Mouse (Mus musculus) olfactory bulb, adult 2 months (tissue): Measurements from ENCODE around the gene Tmem114. TPM values are rescaled to one million over a fixed set of nuclear protein-coding genes. Genes with fewer than 3 reads are reported as not detected.

Source experiments
- H3K27ac ChIP-seq: fragments of 200-500 bp; 2 replicates; pipeline ENCODE4 v1.5.1; 2012; ENCODE audit warnings: low read depth, low read length; ENCODE audit not compliant: insufficient read depth
- H3K4me1 ChIP-seq: fragments of 200-500 bp; 2 replicates; pipeline ENCODE4 v1.6.1; 2012; ENCODE audit warnings: low read length; ENCODE audit not compliant: control insufficient read depth, insufficient read depth
- H3K4me3 ChIP-seq: fragments of 200-500 bp; 2 replicates; pipeline ENCODE4 v1.5.1; 2012; ENCODE audit warnings: mild to moderate bottlenecking, low read depth, low read length, moderate library complexity; ENCODE audit not compliant: insufficient read depth
- CTCF ChIP-seq: fragments of 200-500 bp; IDR thresholded peaks from 2 replicates; pipeline ENCODE4 v1.5.1; 2012; ENCODE audit warnings: low read depth, mild to moderate bottlenecking, low read length, moderate library complexity; ENCODE audit not compliant: insufficient read depth
- POLR2A ChIP-seq: fragments of 200-500 bp; IDR thresholded peaks from 2 replicates; pipeline ENCODE4 v1.6.1; 2012; ENCODE audit warnings: mild to moderate bottlenecking, low read depth, low read length, moderate library complexity; ENCODE audit not compliant: insufficient read depth
- WGBS: fragments of 180-500 bp; shearing (Covaris S2); methylation state at CpG from one replicate; pipeline ENCODE4 v1.1.7; 2018; 5-methylcytosine and 5-hydroxymethylcytosine counted together
- polyA plus RNA-seq: library from polyadenylated mRNA; stranded (reverse); fragments of >200 nt; gene quantifications from 2 replicates; pipeline ENCODE4 v1.2.4, GENCODE M21; 2012; ENCODE audit warnings: low replicate concordance; ENCODE audit not compliant: missing spikeins, insufficient read depth, insufficient read length

Tmem114 gene
- polyA plus RNA-seq, 1 experiment = not detected

DNA sequence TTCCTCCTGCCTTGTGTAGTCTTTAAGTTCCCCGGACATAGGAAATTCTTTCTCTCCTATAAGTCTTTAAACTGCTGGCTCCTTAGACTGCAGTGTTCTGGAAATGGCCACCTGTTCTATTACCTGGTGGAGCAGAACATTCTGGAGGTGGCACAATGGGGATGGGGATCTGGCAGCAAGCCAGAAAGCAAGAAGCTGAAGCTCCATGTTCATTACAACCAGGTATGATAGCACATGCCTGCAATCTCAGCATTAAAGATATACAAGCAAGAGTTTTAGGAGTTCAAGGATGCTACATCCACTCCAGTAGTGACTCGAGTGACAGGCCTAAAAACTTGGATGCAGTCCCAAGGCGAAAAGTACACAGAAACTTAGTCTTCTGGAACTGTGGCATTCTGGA is 7.7 kb upstream of the Tmem114 start:
- no peak for TF ChIP-seq POLR2A
- no peak for TF ChIP-seq CTCF
- 86% methylated on average over 3 of the region's 3 CpGs for WGBS
- H3K4me3 ChIP-seq = no peak overlapping the region
- no peak overlapping the region for H3K27ac ChIP-seq
- peaks cover 2% of the 10 kb centered on the region; the same call in 1 of the 2 replicates for H3K4me1 ChIP-seq

DNA sequence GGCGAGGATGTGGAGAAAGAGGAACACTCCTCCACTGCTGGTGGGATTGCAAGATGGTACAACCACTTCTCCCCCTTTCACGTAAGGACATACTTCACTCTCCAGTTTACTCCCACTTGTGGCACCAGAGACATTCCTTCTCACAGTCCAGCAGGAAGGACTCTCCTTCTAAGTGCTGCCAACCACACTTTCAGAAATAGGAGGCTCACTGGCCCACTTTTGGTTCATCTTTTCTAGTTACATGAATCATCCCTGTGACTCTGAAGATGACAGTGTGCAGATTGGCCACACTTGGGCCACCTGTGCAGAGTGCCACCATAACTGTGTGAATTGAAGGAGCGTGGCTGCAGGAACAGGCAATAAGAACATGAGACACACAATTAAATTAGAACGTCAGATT is 4.6 kb upstream of the Tmem114 start:
- TF ChIP-seq POLR2A (no peak), CTCF (no peak)
- peaks cover 13% of the 10 kb centered on the region for H3K4me1 ChIP-seq
- no peak overlapping the region for H3K4me3 ChIP-seq
- no peak overlapping the region for H3K27ac ChIP-seq
- 91% methylated on average over 4 of the region's 4 CpGs for WGBS

DNA sequence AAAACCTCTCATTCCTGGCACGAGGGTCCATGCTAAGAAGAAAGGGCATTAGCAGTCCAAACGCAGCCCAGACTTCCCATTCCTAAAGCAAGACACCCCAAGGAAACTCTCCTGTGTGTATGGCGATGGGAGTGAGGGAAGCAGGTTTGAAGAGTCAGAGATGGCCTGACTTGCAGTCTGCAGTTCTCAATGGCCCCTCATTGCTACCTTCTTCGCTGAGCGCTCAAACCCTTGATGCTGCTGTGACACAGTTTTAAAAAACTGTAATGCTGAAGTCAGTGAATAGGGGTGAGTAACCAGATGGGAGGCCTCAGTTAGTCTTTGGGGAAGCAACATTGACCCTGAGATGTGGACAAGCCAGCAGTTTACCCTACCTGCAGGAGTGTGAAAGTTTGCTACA is 800 bp upstream of the Tmem114 start:
- Histone ChIP-seq H3K4me3 (no peak overlapping the region), H3K27ac (no peak overlapping the region), H3K4me1 (peaks cover 16% of the 10 kb centered on the region)
- WGBS = 88% methylated on average over 5 of the region's 5 CpGs
- no peak for TF ChIP-seq POLR2A
- TF ChIP-seq CTCF = no peak

DNA sequence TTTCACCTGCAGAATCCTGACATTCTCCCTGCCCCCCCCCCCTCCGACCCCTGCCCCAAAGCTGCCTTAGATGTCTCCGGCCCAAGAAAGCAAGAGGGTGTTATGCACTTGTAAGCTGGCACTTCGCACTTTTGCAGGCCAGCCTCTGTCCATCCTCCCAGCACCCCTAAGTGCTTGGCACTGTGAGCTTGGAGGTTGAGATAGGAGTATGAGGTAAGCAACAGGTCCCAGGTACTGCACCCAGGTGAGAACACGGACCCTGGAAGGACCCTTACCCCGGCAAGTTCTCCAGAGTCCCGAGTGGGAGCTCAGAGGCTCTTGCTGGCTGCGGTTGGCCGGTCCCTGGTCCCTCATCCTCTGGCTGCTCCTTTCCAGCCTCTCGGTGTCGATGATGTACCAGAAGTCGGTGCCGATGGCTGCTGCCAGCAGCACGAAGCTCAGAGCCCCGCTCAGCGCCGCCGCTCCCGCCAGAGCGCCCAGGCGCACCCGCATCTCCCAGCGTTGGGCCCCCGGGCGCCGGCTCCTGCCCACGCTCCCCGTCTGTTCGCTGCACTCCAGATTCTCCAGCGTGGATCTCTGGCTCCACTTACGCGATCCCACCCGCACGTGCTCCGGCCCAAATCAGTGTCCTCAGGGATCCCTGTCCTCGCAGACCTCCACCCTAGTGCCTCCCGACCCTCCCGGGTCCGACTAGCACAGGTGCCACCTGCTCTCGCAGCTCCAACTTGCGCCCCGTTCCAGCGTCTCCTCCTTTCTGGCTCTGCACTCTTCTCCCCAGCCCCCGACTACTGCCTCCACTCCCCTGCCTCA is 570 bp downstream of the Tmem114 start:
- H3K4me3 ChIP-seq = peak overlapping the region; percentile 40
- H3K27ac ChIP-seq = no peak overlapping the region
- WGBS = 5% methylated on average over 43 of the region's 43 CpGs
- H3K4me1 ChIP-seq = peaks cover 16% of the 10 kb centered on the region
- TF ChIP-seq CTCF = no peak
- no peak for TF ChIP-seq POLR2A

DNA sequence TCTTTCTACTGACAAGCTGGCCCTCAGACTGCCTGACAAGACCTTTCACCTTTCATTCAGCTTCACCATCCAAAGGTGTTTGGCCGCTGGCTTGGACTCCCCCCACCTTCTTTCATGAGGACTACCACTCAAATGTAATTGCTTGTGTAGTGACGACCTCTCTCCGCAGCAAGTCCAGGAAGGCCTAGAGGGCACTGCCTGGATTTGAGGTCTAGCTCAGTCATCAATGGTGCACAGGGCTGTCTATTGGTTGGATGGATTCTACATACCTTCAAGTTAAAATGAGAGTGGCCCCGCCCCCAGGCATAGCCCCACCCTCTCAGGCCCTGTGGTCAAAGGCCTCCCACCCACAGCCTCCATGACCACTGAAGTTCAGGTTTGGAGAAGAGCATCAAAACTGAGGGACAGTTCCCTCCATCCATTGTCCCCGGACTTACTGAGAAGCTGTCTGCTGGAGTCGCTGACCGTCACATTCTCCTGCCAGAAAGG is 1.3 kb downstream of the Tmem114 start:
- no peak for TF ChIP-seq CTCF
- no peak for TF ChIP-seq POLR2A
- H3K27ac ChIP-seq = no peak overlapping the region
- H3K4me3 ChIP-seq = no peak overlapping the region
- 64% methylated on average over 7 of the region's 7 CpGs for WGBS
- peaks cover 16% of the 10 kb centered on the region for H3K4me1 ChIP-seq

DNA sequence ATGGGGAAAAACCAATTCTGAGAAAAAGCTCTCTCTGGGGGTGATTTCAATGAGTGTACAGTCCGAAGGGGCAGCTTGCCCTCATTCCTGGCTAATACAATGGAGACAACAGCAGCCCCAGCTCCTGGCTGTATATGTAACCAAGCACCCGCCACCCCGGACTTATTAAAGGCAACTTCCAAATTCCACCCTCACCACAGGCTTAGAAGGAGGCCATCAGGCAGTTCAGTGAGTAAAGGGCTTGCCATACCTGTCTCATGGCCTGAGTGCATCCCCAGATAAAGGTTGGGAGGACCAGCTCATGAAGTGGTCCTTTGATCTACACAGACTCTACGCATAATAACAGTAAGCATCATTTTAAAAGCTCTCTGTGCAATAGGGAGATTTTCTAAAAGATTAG is 4.1 kb downstream of the Tmem114 start:
- H3K27ac ChIP-seq = no peak overlapping the region
- no peak overlapping the region for H3K4me3 ChIP-seq
- TF ChIP-seq POLR2A = no peak
- no peak for TF ChIP-seq CTCF
- 82% methylated on average over 4 of the region's 4 CpGs for WGBS
- H3K4me1 ChIP-seq = peaks cover 21% of the 10 kb centered on the region

DNA sequence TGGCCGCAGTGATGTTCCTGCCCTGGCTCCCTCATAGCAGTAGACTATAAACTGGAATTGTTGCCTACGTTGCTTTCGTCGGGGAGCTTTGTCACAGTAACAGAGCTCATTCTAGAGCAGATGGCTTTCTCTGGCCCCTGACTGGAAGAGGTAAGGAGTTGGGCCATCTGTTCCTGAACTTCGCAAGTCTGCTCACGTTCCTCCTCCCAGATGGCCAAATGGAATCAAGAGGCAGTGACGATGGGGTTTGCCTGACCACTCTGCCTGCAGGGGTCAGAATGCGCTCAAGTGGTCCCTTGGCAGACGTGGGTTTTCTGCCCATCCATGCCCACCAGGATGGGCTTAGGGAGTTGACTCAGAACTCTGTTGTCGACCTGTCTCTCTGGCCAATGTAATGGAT is 4.6 kb downstream of the Tmem114 start:
- WGBS = 92% methylated on average over 10 of the region's 10 CpGs
- Histone ChIP-seq H3K4me3 (no peak overlapping the region), H3K27ac (no peak overlapping the region), H3K4me1 (peaks cover 17% of the 10 kb centered on the region)
- TF ChIP-seq CTCF (no peak), POLR2A (no peak)

DNA sequence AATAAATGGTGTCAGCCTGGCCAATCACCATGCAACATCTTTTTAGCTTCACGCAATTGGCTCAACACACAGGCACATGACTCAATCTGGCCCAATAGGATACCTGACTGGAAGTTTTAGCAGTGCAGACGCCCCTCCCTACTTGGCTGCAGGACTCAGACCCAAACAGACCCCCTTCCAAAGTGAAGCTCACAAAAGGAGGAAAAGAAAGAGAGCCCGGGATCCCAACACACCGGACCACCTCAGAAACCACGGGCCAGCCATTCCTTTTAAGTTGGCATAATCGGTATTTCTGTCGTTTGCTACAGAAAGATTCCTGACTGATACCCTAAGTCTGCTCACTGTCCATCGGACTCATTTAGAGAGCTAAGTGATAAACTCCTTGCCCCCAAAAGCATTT is 5.3 kb downstream of the Tmem114 start:
- H3K4me1 ChIP-seq = peaks cover 11% of the 10 kb centered on the region
- TF ChIP-seq CTCF = no peak
- TF ChIP-seq POLR2A = no peak
- H3K4me3 ChIP-seq = no peak overlapping the region
- no peak overlapping the region for H3K27ac ChIP-seq
- 93% methylated on average over 8 of the region's 8 CpGs for WGBS

DNA sequence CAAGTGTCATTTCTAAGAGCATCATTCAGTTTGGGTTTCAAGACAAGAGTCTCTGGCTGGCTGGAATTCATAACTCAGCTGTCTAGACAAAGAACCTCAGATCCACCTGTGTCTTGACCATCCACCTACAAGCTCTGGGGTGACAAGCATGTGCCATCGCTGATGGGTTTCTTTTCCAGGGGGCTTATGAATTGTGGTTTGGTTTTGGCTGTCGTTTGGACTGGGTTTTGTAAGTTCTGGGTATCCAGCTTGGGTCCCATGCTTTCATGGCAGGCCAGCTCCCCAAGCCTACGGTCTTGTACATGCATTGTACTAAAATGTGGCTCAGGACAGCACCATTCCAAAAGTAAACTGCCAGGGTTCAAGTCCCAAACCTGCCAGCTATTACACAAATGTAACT is 6.8 kb downstream of the Tmem114 start:
- Histone ChIP-seq H3K4me3 (no peak overlapping the region), H3K4me1 (peaks cover 5% of the 10 kb centered on the region; the same call in 1 of the 2 replicates), H3K27ac (no peak overlapping the region)
- WGBS = 97% methylated on average over 3 of the region's 3 CpGs
- TF ChIP-seq CTCF = no peak
- TF ChIP-seq POLR2A = no peak
